Mouse (Mus musculus) embryonic facial prominence, embryonic 15.5 days (tissue): ENCODE data around the gene Zfp622. TPM values are rescaled to one million over a fixed set of nuclear protein-coding genes. Genes with fewer than 3 reads are reported as not detected.
"Not testable (repeated sequence)": the region's sequence is repeated elsewhere in the genome, so short reads cannot be mapped to it uniquely, and the experiment has no call there.

Source experiments
- ATAC-seq: fragments of 200-750 bp; cut with Nextera tagmentation; 2 replicates; pipeline ENCODE4 v1.8.0; 2017; ENCODE audit warnings: low read depth, moderate TSS enrichment; ENCODE audit not compliant: insufficient number of reproducible peaks, low FRiP score, low TSS enrichment
- H3K27ac ChIP-seq: fragments of 300-500 bp; sonication (generic); replicated peaks from 2 replicates; pipeline ENCODE4 v1.5.1; 2015; ENCODE audit warnings: mild to moderate bottlenecking, inconsistent platforms
- H3K27me3 ChIP-seq: fragments of 300-500 bp; sonication (generic); 2 replicates; pipeline ENCODE4 v1.6.1; 2015; ENCODE audit warnings: inconsistent platforms
- H3K36me3 ChIP-seq: fragments of 300-500 bp; sonication (generic); 2 replicates; pipeline ENCODE4 v1.6.1; 2015; ENCODE audit warnings: mild to moderate bottlenecking, inconsistent platforms
- H3K4me1 ChIP-seq: fragments of 300-500 bp; sonication (generic); 2 replicates; pipeline ENCODE4 v1.6.1; 2015; ENCODE audit warnings: inconsistent platforms
- H3K4me2 ChIP-seq: fragments of 300-500 bp; sonication (generic); replicated peaks from 2 replicates; pipeline ENCODE4 v1.6.1; 2015; ENCODE audit warnings: mild to moderate bottlenecking, inconsistent platforms
- H3K4me3 ChIP-seq: fragments of 300-500 bp; sonication (generic); replicated peaks from 2 replicates; pipeline ENCODE4 v1.5.1; 2015; ENCODE audit warnings: mild to moderate bottlenecking, inconsistent platforms
- H3K9ac ChIP-seq: fragments of 300-500 bp; sonication (generic); 2 replicates; pipeline ENCODE4 v1.6.1; 2015; ENCODE audit warnings: inconsistent platforms
- H3K9me3 ChIP-seq: fragments of 300-500 bp; sonication (generic); replicated peaks from 2 replicates; pipeline ENCODE4 v1.6.1; 2016; ENCODE audit warnings: inconsistent platforms
- WGBS: fragments of 180-500 bp; shearing (Covaris S2); methylation state at CpG from one replicate; pipeline ENCODE4 v1.1.7; 2015; 5-methylcytosine and 5-hydroxymethylcytosine counted together
- polyA plus RNA-seq: library from polyadenylated mRNA; unstranded; fragments of >200 nt; fragmentation: Nextera tagmentation; extraction: Ambion mirVana; gene quantifications from 2 replicates; pipeline ENCODE4 v1.2.1, GENCODE M21; 2015

Gene Zfp622
- polyA plus RNA-seq, 1 experiment from 2014 or later = 31.4 TPM

DNA sequence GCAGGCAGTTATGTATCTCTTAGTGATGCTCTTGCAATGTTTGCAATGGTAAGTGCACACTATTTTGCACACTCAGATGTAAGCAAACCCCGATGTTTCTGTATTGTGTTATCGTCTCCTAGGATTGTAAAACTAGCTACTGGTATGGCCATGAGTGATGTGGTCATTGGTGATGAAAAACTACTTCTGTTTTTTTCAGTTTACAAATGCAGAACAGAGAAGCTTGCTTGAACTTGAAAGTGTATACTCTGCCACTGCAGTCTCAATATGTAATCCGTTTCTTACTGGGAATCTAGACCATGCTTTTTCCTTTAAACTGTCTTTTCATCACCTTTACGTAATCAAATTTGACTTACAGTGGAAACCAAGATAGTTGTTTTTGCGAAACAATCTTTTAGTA, 11.4 kb upstream of the Zfp622 start:
- no peak overlapping the region for H3K4me3 ChIP-seq
- ATAC-seq = no peak
- no peak overlapping the region for H3K27ac ChIP-seq
- H3K4me2 ChIP-seq = no peak overlapping the region
- H3K9ac ChIP-seq = no peak overlapping the region
- H3K27me3 ChIP-seq = no peaks in the 10 kb centered on the region
- H3K36me3 ChIP-seq = no peaks in the 10 kb centered on the region
- H3K9me3 ChIP-seq = no peaks in the 10 kb centered on the region
- WGBS = 76% methylated on average over 5 of the region's 5 CpGs
- H3K4me1 ChIP-seq = no peaks in the 10 kb centered on the region

- no peak overlapping the region for H3K9ac ChIP-seq
- no peaks in the 10 kb centered on the region for H3K9me3 ChIP-seq
- no peaks in the 10 kb centered on the region for H3K36me3 ChIP-seq
- no peak overlapping the region for H3K4me2 ChIP-seq
- no peak for ATAC-seq
- no peaks in the 10 kb centered on the region for H3K27me3 ChIP-seq
- WGBS = 85% methylated on average over 4 of the region's 4 CpGs
- H3K4me3 ChIP-seq = no peak overlapping the region
- H3K27ac ChIP-seq = no peak overlapping the region
- no peaks in the 10 kb centered on the region for H3K4me1 ChIP-seq
Observed at GRCm38 (mm10) chr15:25974352-25974751, 9.8 kb upstream of the Zfp622 start.

- ATAC-seq = no peak
- H3K27me3 ChIP-seq = no peaks in the 10 kb centered on the region
- H3K4me1 ChIP-seq = no peaks in the 10 kb centered on the region
- no peak overlapping the region for H3K9ac ChIP-seq
- H3K9me3 ChIP-seq = no peaks in the 10 kb centered on the region
- no peak overlapping the region for H3K27ac ChIP-seq
- no peak overlapping the region for H3K4me2 ChIP-seq
- no peak overlapping the region for H3K4me3 ChIP-seq
- no peaks in the 10 kb centered on the region for H3K36me3 ChIP-seq
- 81% methylated on average over 6 of the region's 6 CpGs for WGBS
Observed at GRCm38 (mm10) chr15:25975810-25976209, 8.4 kb upstream of the Zfp622 start.

- 16% methylated on average over 6 of the region's 6 CpGs for WGBS
- peak; percentile 5; the same call in 1 of the 2 replicates for ATAC-seq
Observed at GRCm38 (mm10) chr15:25983614-25984013, 552 bp upstream of the Zfp622 start.

GRCm38 (mm10) chr15:25984734-25985492, 747 bp downstream of the Zfp622 start:
- peak overlapping the region; percentile 94 for H3K27ac ChIP-seq
- peak overlapping the region; percentile 94 for H3K9ac ChIP-seq
- ATAC-seq = 0 out of 2 replicates have a peak, but pooled peaks have one; percentile 5
- H3K27me3 ChIP-seq = no peaks in the 10 kb centered on the region
- H3K4me3 ChIP-seq = peak overlapping the region; percentile 75
- H3K9me3 ChIP-seq = no peaks in the 10 kb centered on the region
- H3K36me3 ChIP-seq = peaks cover 18% of the 10 kb centered on the region
- H3K4me1 ChIP-seq = peaks cover 15% of the 10 kb centered on the region
- H3K4me2 ChIP-seq = peak overlapping the region; percentile 83
- under 1% methylated on average over 71 of the region's 71 CpGs for WGBS

More at GRCm38 (mm10) chr15:25983614-25984013, 552 bp upstream of the Zfp622 start:
- H3K4me1 ChIP-seq = peaks cover 15% of the 10 kb centered on the region
- not testable (repeated sequence) for H3K9me3 ChIP-seq, H3K27me3 ChIP-seq
- peaks cover 14% of the 10 kb centered on the region for H3K36me3 ChIP-seq
- H3K9ac ChIP-seq = peak overlapping the region; percentile 63; the same call in 1 of the 2 replicates
- H3K4me3 ChIP-seq = peak overlapping the region; percentile 75
- peak overlapping the region; percentile 94 for H3K27ac ChIP-seq
- peak overlapping the region; percentile 83 for H3K4me2 ChIP-seq

- no peaks in the 10 kb centered on the region for H3K9me3 ChIP-seq
- H3K27me3 ChIP-seq = no peaks in the 10 kb centered on the region
- H3K9ac ChIP-seq = no peak overlapping the region
- no peak overlapping the region for H3K4me3 ChIP-seq
- no peak overlapping the region for H3K4me2 ChIP-seq
- 60% methylated on average over 8 of the region's 8 CpGs for WGBS
- H3K27ac ChIP-seq = no peak overlapping the region
- ATAC-seq = no peak
- H3K4me1 ChIP-seq = no peaks in the 10 kb centered on the region
- H3K36me3 ChIP-seq = peaks cover 53% of the 10 kb centered on the region
Observed at GRCm38 (mm10) chr15:25992992-25993727, 9.0 kb downstream of the Zfp622 start.

- Histone ChIP-seq H3K4me2 (no peak overlapping the region), H3K9ac (no peak overlapping the region), H3K4me3 (no peak overlapping the region), H3K27ac (no peak overlapping the region), H3K9me3 (no peaks in the 10 kb centered on the region), H3K36me3 (peaks cover 49% of the 10 kb centered on the region), H3K4me1 (no peaks in the 10 kb centered on the region), H3K27me3 (no peaks in the 10 kb centered on the region)
- WGBS = 35% methylated on average over 2 of the region's 2 CpGs
- no peak for ATAC-seq
Observed at GRCm38 (mm10) chr15:25995521-25995920, 11.4 kb downstream of the Zfp622 start.

GRCm38 (mm10) chr15:25999545-25999944, 15.4 kb downstream of the Zfp622 start:
- H3K9me3 ChIP-seq, H3K4me1 ChIP-seq, H3K27ac ChIP-seq, H3K9ac ChIP-seq, H3K4me3 ChIP-seq, ATAC-seq, H3K27me3 ChIP-seq, H3K4me2 ChIP-seq: not testable (repeated sequence)
- peaks cover 25% of the 10 kb centered on the region for H3K36me3 ChIP-seq
- 69% methylated on average over 5 of the region's 5 CpGs for WGBS

DNA sequence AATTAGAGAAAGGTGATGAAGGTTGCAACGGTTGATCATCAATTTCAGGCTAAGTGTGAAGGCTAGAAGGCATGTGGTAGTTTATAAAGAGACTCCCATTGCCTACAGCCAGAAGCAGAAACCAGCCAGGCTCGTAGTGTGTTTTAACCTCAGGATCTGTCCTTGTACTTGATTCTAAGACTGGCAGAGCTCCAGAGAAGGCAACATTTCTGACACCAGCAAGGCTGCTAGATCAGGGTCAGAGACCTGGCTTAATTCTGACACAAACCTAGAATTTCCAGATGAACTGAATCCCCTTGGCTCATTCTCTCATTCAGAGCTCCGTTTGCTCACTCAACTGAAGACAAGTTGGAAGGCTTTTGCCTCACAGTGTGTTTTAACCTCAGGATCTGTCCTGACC, 24.5 kb downstream of the Zfp622 start:
- Histone ChIP-seq H3K4me1 (no peaks in the 10 kb centered on the region), H3K36me3 (no peaks in the 10 kb centered on the region), H3K4me2 (no peak overlapping the region), H3K9me3 (no peaks in the 10 kb centered on the region), H3K27ac (no peak overlapping the region), H3K9ac (no peak overlapping the region), H3K27me3 (no peaks in the 10 kb centered on the region), H3K4me3 (no peak overlapping the region)
- ATAC-seq = no peak
- WGBS = 77% methylated on average over 3 of the region's 3 CpGs

DNA sequence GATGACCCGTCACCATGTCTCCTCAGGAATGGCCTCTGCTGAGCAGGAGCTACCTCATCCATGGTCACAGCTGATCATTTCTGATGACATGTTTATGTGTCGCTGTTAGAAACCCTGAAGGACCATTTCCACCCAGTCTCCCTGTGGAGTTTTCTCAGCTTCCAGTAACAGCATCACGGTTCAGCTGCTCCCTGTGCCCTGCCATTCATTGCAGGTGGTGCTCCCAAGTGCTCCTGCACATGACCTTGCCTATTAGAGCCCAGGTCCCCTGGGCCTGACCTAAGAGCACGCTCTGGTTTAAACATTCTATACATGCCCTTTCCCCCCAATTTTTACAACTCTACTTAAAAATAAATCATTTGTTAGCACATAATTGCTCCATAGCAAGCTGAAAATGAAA, 28.7 kb downstream of the Zfp622 start:
- no peak overlapping the region for H3K9ac ChIP-seq
- 71% methylated on average over 4 of the region's 4 CpGs for WGBS
- no peak overlapping the region for H3K4me2 ChIP-seq
- no peak for ATAC-seq
- H3K4me1 ChIP-seq = no peaks in the 10 kb centered on the region
- H3K36me3 ChIP-seq = no peaks in the 10 kb centered on the region
- H3K9me3 ChIP-seq = no peaks in the 10 kb centered on the region
- no peaks in the 10 kb centered on the region for H3K27me3 ChIP-seq
- no peak overlapping the region for H3K27ac ChIP-seq
- H3K4me3 ChIP-seq = no peak overlapping the region

DNA sequence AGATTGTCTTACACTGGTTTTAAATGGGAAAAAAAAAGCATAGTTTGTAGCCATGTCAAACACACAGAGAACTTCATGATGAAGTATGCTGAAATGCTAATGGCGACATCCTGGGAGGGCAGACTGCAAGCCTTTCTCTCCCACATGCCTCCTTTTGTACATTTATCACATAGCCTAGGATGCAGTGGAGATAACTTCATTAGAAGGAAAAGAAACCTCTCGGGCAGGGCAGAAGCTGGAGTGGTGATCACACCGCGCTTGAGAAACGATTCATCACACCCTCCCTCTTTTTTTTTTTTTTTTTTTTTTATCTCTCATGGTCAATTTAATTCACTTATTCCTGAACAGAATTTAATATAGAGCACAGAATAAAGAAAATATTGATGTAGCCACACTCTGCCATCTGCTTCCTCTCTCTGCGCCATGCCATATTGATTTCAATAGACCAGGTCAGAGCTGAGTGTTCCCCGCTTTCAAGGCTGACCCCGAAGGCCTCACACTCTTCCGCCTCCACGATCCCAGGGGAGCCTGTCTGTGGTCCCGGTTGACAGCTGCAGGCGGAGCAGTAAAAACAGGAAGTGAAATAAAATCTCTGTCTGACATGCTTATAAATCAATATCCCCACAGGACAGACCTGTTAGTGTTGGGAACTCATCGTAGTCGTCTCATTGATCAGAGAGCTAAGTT, 32.0 kb downstream of the Zfp622 start:
- Histone ChIP-seq H3K9me3 (no peaks in the 10 kb centered on the region), H3K4me1 (no peaks in the 10 kb centered on the region), H3K36me3 (no peaks in the 10 kb centered on the region), H3K4me3 (no peak overlapping the region), H3K27me3 (no peaks in the 10 kb centered on the region), H3K4me2 (no peak overlapping the region), H3K9ac (no peak overlapping the region), H3K27ac (no peak overlapping the region)
- no peak for ATAC-seq
- WGBS = 32% methylated on average over 14 of the region's 14 CpGs
